Mouse (Mus musculus): ENCODE measurements at regions not wholly inside any gene's neighbourhood (a gene's known extent, or its start where the extent isn't known, plus 50 kb on each side); places are given as distances from the start of the nearest gene placed in this dataset.

DNA sequence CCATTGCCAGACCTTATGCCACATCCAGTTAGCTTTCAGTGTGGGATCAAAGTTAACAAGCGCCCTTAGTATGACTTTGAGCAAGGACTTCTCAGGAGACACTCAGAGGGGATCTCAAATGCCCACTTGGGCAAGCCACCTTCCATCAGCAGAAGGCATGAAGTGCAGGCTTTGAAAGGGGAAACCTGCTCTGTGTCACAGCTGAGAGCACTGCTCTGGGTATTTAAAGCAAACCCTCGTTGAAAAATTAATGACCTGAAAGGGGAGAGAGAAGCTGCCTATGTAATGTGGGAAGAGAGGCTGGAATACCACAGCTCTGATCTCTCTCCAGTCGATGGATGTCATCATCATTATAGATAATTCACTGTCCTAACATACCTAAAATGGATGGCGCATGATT lies 165.1 kb upstream of the Pappa start:
- TF ChIP-seq POLR2A (IDR thresholded peaks at IDR 0.05; ENCODE audit: extremely low read depth, insufficient read depth, low read length): no peak
- no peak for TF ChIP-seq CTCF (IDR thresholded peaks at IDR 0.05; ENCODE audit: extremely low read depth, insufficient read depth, low read length)
